Mouse (Mus musculus) intestine, embryonic 16.5 days (tissue): Measurements from ENCODE around the gene Trpm5. TPM values are rescaled to one million over a fixed set of nuclear protein-coding genes. Genes with fewer than 3 reads are reported as not detected.
A peak's percentile ranks its signal among the peaks of the same experiment; 100 is the strongest.

Experiments used
- ATAC-seq: fragments of 200-750 bp; cut with Nextera tagmentation; 2 replicates; pipeline ENCODE4 v1.8.0; 2017; ENCODE audit warnings: moderate TSS enrichment, moderate library complexity
- H3K27ac ChIP-seq: fragments of 300-500 bp; sonication (generic); 2 replicates; pipeline ENCODE4 v1.5.1; 2014; ENCODE audit warnings: mild to moderate bottlenecking, low read length
- H3K27me3 ChIP-seq: fragments of 300-500 bp; sonication (generic); replicated peaks from 2 replicates; pipeline ENCODE4 v1.6.1; 2014; ENCODE audit warnings: low read length, control low read depth, mixed read lengths; ENCODE audit not compliant: control insufficient read depth, insufficient read depth
- H3K36me3 ChIP-seq: fragments of 300-500 bp; sonication (generic); 2 replicates; pipeline ENCODE4 v1.6.1; 2014; ENCODE audit warnings: low read length, control low read depth; ENCODE audit not compliant: control insufficient read depth, insufficient read depth
- H3K4me1 ChIP-seq: fragments of 300-500 bp; sonication (generic); 2 replicates; pipeline ENCODE4 v1.6.1; 2014; ENCODE audit warnings: low read length, control low read depth, mixed read lengths; ENCODE audit not compliant: control insufficient read depth, insufficient read depth
- H3K4me2 ChIP-seq: fragments of 300-500 bp; sonication (generic); 2 replicates; pipeline ENCODE4 v1.6.1; 2014; ENCODE audit warnings: low read depth, low read length, control low read depth
- H3K4me3 ChIP-seq: fragments of 300-500 bp; sonication (generic); 2 replicates; pipeline ENCODE4 v1.5.1; 2014; ENCODE audit warnings: mild to moderate bottlenecking, low read length
- H3K9ac ChIP-seq: fragments of 300-500 bp; sonication (generic); 2 replicates; pipeline ENCODE4 v1.6.1; 2014; ENCODE audit warnings: low read depth, low read length
- H3K9me3 ChIP-seq: fragments of 300-500 bp; sonication (generic); 2 replicates; pipeline ENCODE4 v1.6.1; 2016; ENCODE audit warnings: low read length, control low read depth; ENCODE audit not compliant: control insufficient read depth
- WGBS: fragments of 180-500 bp; shearing (Covaris S2); extraction: QIAGEN DNeasy Blood & Tissue Kit; methylation state at CpG from one replicate; pipeline ENCODE4 v1.1.7; 2014; 5-methylcytosine and 5-hydroxymethylcytosine counted together
- polyA plus RNA-seq: library from polyadenylated mRNA; unstranded; fragments of >200 nt; fragmentation: Nextera tagmentation; extraction: Ambion mirVana; gene quantifications from 2 replicates; pipeline ENCODE4 v1.2.1, GENCODE M21; 2015

Trpm5 gene
- polyA plus RNA-seq, 1 experiment from 2014 or later = 7.9 TPM

GRCm38 (mm10) chr7:143086366-143086765 lies 8.1 kb downstream of the Trpm5 start:
- Histone ChIP-seq H3K9ac (peak overlapping the region; percentile 64), H3K27ac (peak overlapping the region; percentile 65), H3K4me1 (no peaks in the 10 kb centered on the region), H3K27me3 (no peaks in the 10 kb centered on the region), H3K4me3 (peak overlapping the region; percentile 17), H3K9me3 (no peaks in the 10 kb centered on the region), H3K36me3 (no peaks in the 10 kb centered on the region), H3K4me2 (peak overlapping the region; percentile 35)
- ATAC-seq = 0 out of 2 replicates have a peak, but pooled peaks have one; percentile 39
- 50% methylated on average over 2 of the region's 2 CpGs for WGBS

- 77% methylated on average over 2 of the region's 2 CpGs for WGBS
- Histone ChIP-seq H3K27me3 (no peaks in the 10 kb centered on the region), H3K9ac (no peak overlapping the region), H3K4me2 (no peak overlapping the region), H3K36me3 (no peaks in the 10 kb centered on the region), H3K9me3 (no peaks in the 10 kb centered on the region), H3K4me1 (no peaks in the 10 kb centered on the region), H3K27ac (no peak overlapping the region), H3K4me3 (no peak overlapping the region)
- ATAC-seq = no peak
Observed at GRCm38 (mm10) chr7:143083708-143084107, 10.7 kb downstream of the Trpm5 start.

GRCm38 (mm10) chr7:143082024-143082423 lies 12.4 kb downstream of the Trpm5 start:
- H3K4me1 ChIP-seq = no peaks in the 10 kb centered on the region
- 51% methylated on average over 6 of the region's 6 CpGs for WGBS
- no peaks in the 10 kb centered on the region for H3K36me3 ChIP-seq
- ATAC-seq = peak; percentile 45; the same call in 1 of the 2 replicates
- no peak overlapping the region for H3K27ac ChIP-seq
- no peak overlapping the region for H3K9ac ChIP-seq
- H3K27me3 ChIP-seq = no peaks in the 10 kb centered on the region
- no peaks in the 10 kb centered on the region for H3K9me3 ChIP-seq
- H3K4me2 ChIP-seq = no peak overlapping the region
- no peak overlapping the region for H3K4me3 ChIP-seq

- Histone ChIP-seq H3K36me3 (no peaks in the 10 kb centered on the region), H3K4me3 (no peak overlapping the region), H3K27ac (no peak overlapping the region), H3K27me3 (no peaks in the 10 kb centered on the region), H3K9ac (no peak overlapping the region), H3K4me2 (no peak overlapping the region), H3K9me3 (no peaks in the 10 kb centered on the region), H3K4me1 (no peaks in the 10 kb centered on the region)
- ATAC-seq = no peak
- WGBS = 78% methylated on average over 2 of the region's 2 CpGs
Observed at GRCm38 (mm10) chr7:143077351-143077750, 17.1 kb downstream of the Trpm5 start.

- no peaks in the 10 kb centered on the region for H3K9me3 ChIP-seq
- H3K27me3 ChIP-seq = no peaks in the 10 kb centered on the region
- no peak overlapping the region for H3K4me3 ChIP-seq
- no peak overlapping the region for H3K27ac ChIP-seq
- H3K36me3 ChIP-seq = no peaks in the 10 kb centered on the region
- ATAC-seq = no peak
- 63% methylated on average over 5 of the region's 5 CpGs for WGBS
- H3K4me2 ChIP-seq = no peak overlapping the region
- peaks cover 3% of the 10 kb centered on the region for H3K4me1 ChIP-seq
- no peak overlapping the region for H3K9ac ChIP-seq
Observed at GRCm38 (mm10) chr7:143075394-143075793, 19.0 kb downstream of the Trpm5 start.

- Histone ChIP-seq H3K4me2 (no peak overlapping the region), H3K9ac (no peak overlapping the region), H3K27me3 (no peaks in the 10 kb centered on the region), H3K36me3 (no peaks in the 10 kb centered on the region), H3K27ac (no peak overlapping the region), H3K4me1 (peaks cover 13% of the 10 kb centered on the region), H3K9me3 (no peaks in the 10 kb centered on the region), H3K4me3 (no peak overlapping the region)
- WGBS = 86% methylated on average over 1 of the region's 1 CpGs
- ATAC-seq = no peak
Observed at GRCm38 (mm10) chr7:143073086-143073485, 21.4 kb downstream of the Trpm5 start.

- 88% methylated on average over 5 of the region's 5 CpGs for WGBS
- Histone ChIP-seq H3K9ac (no peak overlapping the region), H3K4me3 (no peak overlapping the region), H3K4me1 (peaks cover 16% of the 10 kb centered on the region), H3K4me2 (no peak overlapping the region), H3K9me3 (no peaks in the 10 kb centered on the region), H3K27ac (no peak overlapping the region), H3K27me3 (no peaks in the 10 kb centered on the region), H3K36me3 (no peaks in the 10 kb centered on the region)
- ATAC-seq = no peak
Observed at GRCm38 (mm10) chr7:143072605-143073004, 21.8 kb downstream of the Trpm5 start.

- H3K36me3 ChIP-seq = peaks cover 11% of the 10 kb centered on the region
- peak overlapping the region; percentile 96 for H3K4me2 ChIP-seq
- no peaks in the 10 kb centered on the region for H3K9me3 ChIP-seq
- peak overlapping the region; percentile 84 for H3K4me3 ChIP-seq
- H3K27me3 ChIP-seq = no peaks in the 10 kb centered on the region
- WGBS = 83% methylated on average over 10 of the region's 10 CpGs
- no peak for ATAC-seq
- peak overlapping the region; percentile 88 for H3K27ac ChIP-seq
- H3K9ac ChIP-seq = peak overlapping the region; percentile 89
- H3K4me1 ChIP-seq = peaks cover 16% of the 10 kb centered on the region
Observed at GRCm38 (mm10) chr7:143070506-143071070, 23.9 kb downstream of the Trpm5 start.

GRCm38 (mm10) chr7:143069751-143070400 lies 24.6 kb downstream of the Trpm5 start:
- Histone ChIP-seq H3K36me3 (peaks cover 14% of the 10 kb centered on the region), H3K4me3 (peak overlapping the region; percentile 84), H3K27ac (peak overlapping the region; percentile 88), H3K4me1 (peaks cover 16% of the 10 kb centered on the region), H3K9me3 (no peaks in the 10 kb centered on the region), H3K4me2 (peak overlapping the region; percentile 96), H3K9ac (peak overlapping the region; percentile 89), H3K27me3 (no peaks in the 10 kb centered on the region)
- no peak for ATAC-seq
- 8% methylated on average over 30 of the region's 30 CpGs for WGBS
